Mouse (Mus musculus) large intestine, adult 2 months (tissue): ENCODE results near the gene Gm17490. TPM values are rescaled to one million over a fixed set of nuclear protein-coding genes. Genes with fewer than 3 reads are reported as not detected.

Experiments
- polyA plus RNA-seq: library from polyadenylated mRNA; depleted of rRNA; stranded (reverse); fragments of >200 nt; gene quantifications from 2 replicates; pipeline ENCODE4 v1.2.3, GENCODE M21; 2012; rRNA removed

Gm17490 gene
- polyA plus RNA-seq, 1 experiment: not detected

Other genes starting within 250 kb of the Gm17490 start
- 14.7 and 21.8 TPM in 2 replicates for gene Pfkfb3, start 72.2 kb downstream of the Gm17490 start, polyA plus RNA-seq
- gene Rbm17, start 22.1 kb downstream of the Gm17490 start, polyA plus RNA-seq: 35.4 and 42.2 TPM in 2 replicates
- 0.36 and 0.73 TPM in 2 replicates for gene Il2ra, start 16.5 kb upstream of the Gm17490 start, polyA plus RNA-seq
- gene Il15ra, start 79.0 kb upstream of the Gm17490 start, polyA plus RNA-seq: 27.5 and 39.0 TPM in 2 replicates
- gene Fbh1, start 151.3 kb upstream of the Gm17490 start, polyA plus RNA-seq: 25.1 and 39.4 TPM in 2 replicates
- 55.9 and 67.8 TPM in 2 replicates for gene Ankrd16, start 151.6 kb upstream of the Gm17490 start, polyA plus RNA-seq